Mouse (Mus musculus) mouse trophoblast stem cell (cell line): ENCODE measurements around the gene Rapgefl1.
"Not testable (repeated sequence)": the region's sequence is repeated elsewhere in the genome, so short reads cannot be mapped to it uniquely, and the experiment has no call there.

Source experiments
- in situ Hi-C, 2 experiments: fragments of 300-500 bp; cut with MseI, MboI; formaldehyde crosslinking; loops; 2 replicates in 1 of 2; 3 replicates in 1 of 2; pipeline ENCODE4 v1.15.1; 2025

Rapgefl1 gene

GRCm38 (mm10) chr11:98810686-98811085 lies 25.9 kb upstream of the Rapgefl1 start:
- in situ Hi-C loops = no loop called here

DNA sequence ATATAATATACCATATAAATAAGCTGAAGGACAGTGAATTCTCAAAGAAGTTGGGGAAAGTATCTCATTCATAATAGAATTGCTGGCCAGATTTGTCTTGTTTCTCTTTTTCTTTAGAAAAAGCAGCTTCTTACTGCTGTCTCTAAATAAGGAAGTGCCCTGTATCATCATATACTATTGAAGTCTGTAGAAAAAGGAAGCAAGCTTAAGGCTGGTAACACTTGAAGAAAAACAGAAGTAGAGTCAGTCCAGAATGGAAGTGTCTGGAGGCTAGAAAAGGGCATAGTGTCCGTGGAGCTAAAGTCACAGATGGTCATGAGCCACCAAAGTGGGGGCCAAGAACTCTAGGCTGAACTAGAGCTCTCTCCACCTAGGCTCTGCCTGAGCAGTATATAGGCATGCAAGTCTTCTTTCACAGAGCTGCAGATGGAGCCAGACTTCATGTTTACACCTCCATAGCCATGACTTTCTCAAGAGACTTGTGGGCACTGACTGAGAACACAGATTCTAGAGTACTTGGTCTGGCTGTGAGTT lies 19.8 kb upstream of the Rapgefl1 start:
- in situ Hi-C loops = no loop called here

DNA sequence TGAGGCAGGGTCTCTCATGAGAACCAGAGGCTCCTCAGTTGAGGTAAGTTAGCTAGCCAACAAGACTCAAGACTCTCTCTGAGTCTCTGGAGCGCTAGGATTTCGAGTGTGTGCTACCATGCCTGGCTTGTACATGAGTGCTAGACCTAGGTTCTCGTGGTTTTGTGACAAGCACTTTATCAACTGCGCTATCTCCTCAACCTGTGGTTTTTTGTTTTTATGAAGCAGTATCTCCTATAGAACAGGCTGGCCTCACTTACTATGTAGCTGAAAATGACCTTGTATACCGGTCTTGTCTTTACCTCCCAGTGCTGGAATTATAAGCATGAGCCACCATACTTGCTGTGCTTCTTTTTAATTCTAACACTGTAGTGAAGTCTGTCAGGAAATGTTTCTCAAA lies 15.6 kb upstream of the Rapgefl1 start:
- in situ Hi-C loops = no loop called here

DNA sequence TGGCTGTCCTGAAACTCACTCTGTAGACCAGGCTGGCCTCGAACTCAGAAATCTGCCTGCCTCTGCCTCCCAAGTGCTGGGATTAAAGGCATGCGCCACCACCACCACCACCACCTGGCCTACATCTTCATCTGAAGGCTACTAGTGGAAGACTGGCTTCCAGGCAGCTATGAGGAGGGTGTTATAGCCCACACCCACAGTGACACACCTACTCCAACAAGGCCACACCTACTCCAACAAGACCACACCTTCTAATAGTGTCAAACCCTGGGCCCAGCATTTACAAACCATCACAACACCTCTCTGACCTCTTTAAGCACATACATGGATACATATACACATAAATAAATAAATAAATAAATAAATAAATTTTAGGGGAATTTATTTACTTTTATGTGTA lies 10.5 kb upstream of the Rapgefl1 start:
- in situ Hi-C loops = not testable (repeated sequence)

- in situ Hi-C loops = no loop called here
These were observed 8.7 kb upstream of the Rapgefl1 start for GRCm38 (mm10) chr11:98827877-98828276.

- in situ Hi-C loops = no loop called here
These were observed 7.4 kb upstream of the Rapgefl1 start for GRCm38 (mm10) chr11:98829091-98829775.

DNA sequence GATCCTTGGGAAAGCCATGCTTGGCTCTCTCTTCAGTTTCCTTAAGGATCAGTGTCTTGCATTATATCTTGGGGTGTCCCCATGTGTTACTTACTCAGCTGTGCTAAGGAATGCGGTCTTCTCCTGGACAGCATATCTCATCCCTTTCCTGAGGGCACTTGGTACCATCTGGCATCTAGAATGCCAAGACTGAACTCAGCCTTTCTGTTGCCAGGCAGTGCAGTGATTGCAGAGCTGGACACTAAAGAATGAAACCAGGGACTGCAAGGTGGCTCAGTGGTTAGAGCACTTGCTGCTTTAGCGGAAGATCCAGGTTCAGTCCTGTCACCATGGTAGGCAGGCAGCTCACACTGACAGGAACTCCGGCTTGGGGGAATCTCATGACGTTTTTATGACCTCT lies 6.7 kb upstream of the Rapgefl1 start:
- in situ Hi-C loops = no loop called here

- in situ Hi-C loops = no loop called here
These were observed 1.3 kb upstream of the Rapgefl1 start for GRCm38 (mm10) chr11:98835296-98835695.

- in situ Hi-C loops = no loop called here
These were observed 860 bp upstream of the Rapgefl1 start for GRCm38 (mm10) chr11:98835725-98836124.

DNA sequence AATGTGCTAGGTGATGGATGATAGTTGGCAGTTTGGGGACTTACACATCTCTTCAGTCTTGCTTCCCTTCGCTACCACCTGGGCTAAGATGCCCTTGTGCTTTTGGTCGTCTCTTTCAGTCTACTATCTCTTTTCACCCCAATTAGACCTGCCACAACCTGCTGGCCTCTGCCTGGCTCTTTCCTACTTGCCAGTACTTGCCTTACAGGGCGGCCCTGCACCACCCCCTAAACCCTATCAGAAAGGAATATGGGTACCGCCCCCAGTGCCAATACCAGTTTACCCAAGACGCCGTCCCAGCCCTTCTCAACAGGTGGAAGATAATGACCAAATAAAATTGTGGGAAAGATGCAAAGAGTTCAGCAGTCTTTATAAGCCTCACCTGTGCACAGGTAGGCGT lies 457 bp upstream of the Rapgefl1 start:
- in situ Hi-C loops = no loop called here

GRCm38 (mm10) chr11:98837231-98837704 lies 683 bp downstream of the Rapgefl1 start:
- in situ Hi-C loops = no loop called here

- in situ Hi-C loops = no loop called here
These were observed 1.3 kb downstream of the Rapgefl1 start for GRCm38 (mm10) chr11:98837917-98838316.

GRCm38 (mm10) chr11:98838512-98838911 lies 1.9 kb downstream of the Rapgefl1 start:
- in situ Hi-C loops = no loop called here

DNA sequence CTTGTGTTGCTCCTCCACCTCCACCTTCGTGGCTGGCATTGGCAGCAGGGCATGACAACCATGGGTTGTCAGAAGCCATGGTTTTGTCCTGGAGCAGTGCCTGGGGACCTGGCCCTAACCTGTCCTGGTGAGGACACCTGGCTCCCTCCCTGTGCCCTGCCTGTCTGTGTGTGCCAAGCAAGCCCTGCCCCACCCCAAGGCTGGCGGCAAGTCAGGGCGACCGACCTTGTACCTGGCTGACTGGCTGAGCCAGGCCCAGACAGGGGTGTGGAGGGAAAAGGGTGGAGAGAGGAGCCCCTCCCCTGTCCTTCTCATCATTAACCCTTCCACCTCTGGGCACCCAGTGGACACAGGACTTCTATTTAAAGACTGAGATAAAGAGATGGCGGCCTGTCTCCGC lies 2.8 kb downstream of the Rapgefl1 start:
- in situ Hi-C loops = no loop called here

- in situ Hi-C loops = no loop called here
These were observed 3.3 kb downstream of the Rapgefl1 start for GRCm38 (mm10) chr11:98839897-98840296.

DNA sequence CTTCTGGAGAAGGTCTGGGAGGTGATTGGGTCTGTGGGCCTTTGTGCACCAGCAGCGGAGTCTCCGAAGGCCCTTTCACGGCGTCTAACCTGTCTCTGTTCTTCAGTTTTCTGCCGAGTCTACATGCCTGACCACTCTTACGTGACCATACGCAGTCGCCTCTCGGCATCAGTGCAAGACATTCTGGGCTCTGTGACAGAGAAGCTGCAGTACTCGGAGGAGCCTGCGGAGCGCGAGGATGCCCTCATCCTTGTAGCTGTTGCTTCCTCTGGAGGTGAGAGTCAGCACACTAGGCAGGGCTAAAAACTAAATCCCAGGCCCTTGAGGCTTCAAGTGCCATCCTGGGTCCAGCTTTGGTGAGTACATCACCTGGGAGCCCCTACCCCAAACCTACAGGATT lies 9.4 kb downstream of the Rapgefl1 start:
- in situ Hi-C loops = no loop called here

GRCm38 (mm10) chr11:98846865-98847604 lies 10.4 kb downstream of the Rapgefl1 start:
- in situ Hi-C loops = no loop called here

DNA sequence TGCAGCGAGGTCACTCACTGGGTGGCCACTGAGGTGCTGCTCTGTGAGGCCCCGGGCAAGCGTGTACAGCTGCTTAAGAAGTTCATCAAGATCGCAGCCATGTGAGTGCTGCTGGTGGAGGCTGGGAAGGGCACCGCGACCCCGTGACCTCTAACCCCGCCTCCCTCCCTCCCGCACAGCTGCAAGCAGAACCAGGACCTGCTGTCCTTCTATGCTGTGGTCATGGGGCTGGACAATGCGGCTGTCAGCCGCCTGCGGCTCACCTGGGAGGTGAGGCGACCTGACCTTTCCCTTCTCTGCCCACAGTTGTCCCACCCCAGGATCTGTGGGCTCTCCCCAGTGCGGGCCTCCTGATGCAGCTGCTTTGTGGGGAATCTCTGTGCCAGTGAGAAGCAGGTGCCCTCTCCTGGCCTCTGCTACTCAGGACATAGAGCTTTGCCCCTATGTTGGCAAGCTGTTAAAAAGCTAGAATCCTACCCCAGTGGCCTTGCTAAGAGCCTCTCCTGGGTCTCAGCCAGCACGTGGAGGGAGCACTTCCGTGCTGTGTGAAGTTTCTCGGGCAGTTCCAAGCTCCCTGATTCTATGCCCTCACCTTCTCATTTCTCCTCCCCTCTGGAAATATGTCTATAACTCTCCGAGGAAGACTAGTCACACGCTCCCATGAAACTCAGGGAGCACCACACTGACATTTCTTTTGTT lies 12.8 kb downstream of the Rapgefl1 start:
- in situ Hi-C loops = no loop called here

DNA sequence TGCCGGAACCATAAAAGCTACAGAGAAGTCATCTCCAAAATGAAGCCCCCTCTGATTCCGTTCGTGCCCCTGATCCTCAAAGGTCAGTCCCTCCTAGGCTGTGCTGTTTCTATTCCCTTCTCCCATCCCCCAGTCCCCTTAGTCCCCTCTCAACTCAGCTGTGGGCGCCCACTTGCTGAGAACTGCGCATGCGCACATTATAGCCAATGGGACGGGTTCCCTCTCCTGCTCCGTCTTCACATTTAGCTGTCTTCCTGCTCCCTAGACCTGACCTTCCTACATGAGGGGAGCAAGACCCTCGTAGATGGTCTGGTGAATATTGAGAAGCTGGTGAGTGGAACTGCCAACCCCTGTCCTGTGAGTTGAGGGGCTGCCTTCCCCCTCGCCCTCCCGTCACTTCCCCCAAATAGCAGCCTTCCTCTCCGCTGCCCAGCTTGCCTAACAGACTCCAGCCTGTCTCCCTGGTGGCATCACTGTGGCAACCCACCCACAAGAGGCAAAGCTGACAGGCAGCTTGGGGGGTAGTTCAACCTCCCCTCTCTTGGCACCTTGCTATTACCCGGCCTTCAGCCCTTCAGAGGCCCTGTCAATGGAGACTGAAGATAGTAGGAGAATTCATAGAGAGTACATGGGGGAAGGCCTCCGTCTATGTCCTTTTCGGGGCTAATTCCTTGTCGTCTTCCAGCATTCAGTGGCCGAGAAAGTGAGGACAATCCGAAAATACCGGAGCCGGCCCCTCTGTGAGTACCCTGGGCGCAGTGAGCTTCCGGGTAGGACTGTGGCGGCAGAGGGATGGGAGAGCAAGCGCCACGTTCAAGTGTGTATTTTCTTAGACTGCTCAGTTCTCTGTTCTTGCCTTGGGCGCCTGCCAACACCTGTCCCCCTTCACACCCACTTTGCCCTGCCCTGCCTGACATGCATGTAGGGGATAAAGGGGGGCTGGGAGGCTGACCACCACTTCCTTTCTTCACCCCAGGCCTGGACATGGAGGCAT lies 13.8 kb downstream of the Rapgefl1 start:
- in situ Hi-C loops = no loop called here

DNA sequence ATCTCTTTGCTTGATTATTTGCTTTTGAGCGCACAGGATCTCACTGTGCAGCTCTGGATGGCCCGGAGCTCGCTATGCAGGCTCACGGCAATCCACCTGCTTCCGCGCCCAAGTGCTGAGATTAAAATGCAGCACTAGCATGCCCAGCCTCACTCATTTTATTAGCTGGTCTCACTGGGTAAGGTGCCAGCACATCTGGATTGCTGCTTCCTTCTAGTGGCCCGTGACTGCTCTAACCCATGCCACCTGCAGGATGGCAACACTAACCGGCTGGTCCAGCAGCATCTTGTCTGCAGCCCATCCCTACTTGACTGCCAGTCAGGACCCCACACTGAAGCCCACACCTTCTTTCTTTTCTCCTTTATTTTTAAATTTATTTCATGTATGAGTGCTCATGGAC lies 17.5 kb downstream of the Rapgefl1 start:
- in situ Hi-C loops = no loop called here

DNA sequence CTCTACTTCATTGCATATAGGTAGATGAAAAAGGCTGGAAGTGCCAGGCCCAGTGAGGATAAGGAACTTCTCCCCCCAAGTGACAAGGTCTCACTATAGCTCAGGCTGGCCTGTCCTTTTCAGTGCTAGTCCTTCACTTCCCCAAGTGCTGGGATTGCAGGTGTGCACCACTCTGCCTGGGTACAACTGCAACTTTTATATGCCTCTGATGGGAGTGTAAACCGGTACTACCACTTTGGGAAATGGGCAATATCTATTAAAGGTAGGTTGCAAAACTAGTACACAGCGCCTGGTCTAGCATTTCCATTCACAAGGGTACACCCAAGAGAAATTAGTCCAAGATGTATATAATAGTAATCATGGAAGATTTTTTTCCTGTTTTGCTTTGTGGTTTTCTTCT lies 18.1 kb downstream of the Rapgefl1 start:
- in situ Hi-C loops = no loop called here
